Mouse (Mus musculus) bone marrow, adult 2 months (tissue): ENCODE data around the gene Dhx35.

Experiments
- CTCF ChIP-seq: fragments of 200-500 bp; IDR thresholded peaks from 2 replicates; pipeline ENCODE4 v1.5.1; 2011; ENCODE audit warnings: low read length, control low read depth; ENCODE audit not compliant: control insufficient read depth, insufficient read depth
- POLR2A ChIP-seq: fragments of 200-500 bp; IDR thresholded peaks from 2 replicates; pipeline ENCODE4 v1.6.1; 2011; ENCODE audit warnings: low read depth, mild to moderate bottlenecking, control low read depth, low read length, borderline replicate concordance; ENCODE audit not compliant: control insufficient read depth

DNA sequence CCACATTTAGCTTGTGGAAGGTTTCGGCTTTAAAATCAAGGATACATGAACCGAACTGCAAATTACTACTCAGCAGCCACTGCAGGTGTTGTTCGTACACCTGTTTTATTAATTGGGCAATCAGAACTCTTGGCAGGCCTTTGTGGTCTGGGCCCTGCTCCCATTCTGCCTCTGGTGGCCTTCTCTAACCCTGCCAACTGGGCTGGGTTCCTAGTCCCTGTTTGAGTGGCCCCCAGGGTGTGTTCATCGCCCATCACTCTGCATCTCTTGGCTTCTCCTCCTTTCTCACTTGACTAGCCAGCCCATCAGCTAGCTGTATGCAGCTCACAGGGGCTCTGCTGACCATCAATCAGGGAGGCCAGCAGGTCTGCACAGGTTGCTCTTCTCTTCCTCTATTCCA is 17.9 kb upstream of the Dhx35 start:
- TF ChIP-seq CTCF (no peak), POLR2A (no peak)
